Mouse (Mus musculus) hindbrain, embryonic 11.5 days (tissue): ENCODE measurements around the gene Fnbp1. TPM values are rescaled to one million over a fixed set of nuclear protein-coding genes. Genes with fewer than 3 reads are reported as not detected.

ENCODE experiments used
- ATAC-seq: fragments of 200-750 bp; cut with Nextera tagmentation; 2 replicates; pipeline ENCODE4 v1.8.0; 2017; ENCODE audit warnings: mild to moderate bottlenecking, moderate TSS enrichment, moderate library complexity; ENCODE audit not compliant: low FRiP score
- DNase-seq: peaks from one replicate; pipeline ENCODE4 v3.0.0-alpha.2; 2015; ENCODE audit warnings: low spot score
- H3K27ac ChIP-seq: fragments of 300-500 bp; sonication (generic); 2 replicates; pipeline ENCODE4 v1.5.1; 2014; ENCODE audit warnings: mild to moderate bottlenecking, low read depth, low read length
- H3K27me3 ChIP-seq: fragments of 300-500 bp; sonication (generic); 2 replicates; pipeline ENCODE4 v1.6.1; 2014; ENCODE audit warnings: mild to moderate bottlenecking, low read length, moderate library complexity, mixed read lengths; ENCODE audit not compliant: control insufficient read depth, insufficient read depth
- H3K36me3 ChIP-seq: fragments of 300-500 bp; sonication (generic); 2 replicates; pipeline ENCODE4 v1.6.1; 2014; ENCODE audit warnings: mild to moderate bottlenecking, low read length, moderate library complexity, mixed read lengths; ENCODE audit not compliant: control insufficient read depth, insufficient read depth
- H3K4me1 ChIP-seq: fragments of 300-500 bp; sonication (generic); replicated peaks from 2 replicates; pipeline ENCODE4 v1.6.1; 2014; ENCODE audit warnings: low read length, mixed read lengths; ENCODE audit not compliant: control insufficient read depth, insufficient read depth
- H3K4me2 ChIP-seq: fragments of 300-500 bp; sonication (generic); replicated peaks from 2 replicates; pipeline ENCODE4 v1.6.1; 2014; ENCODE audit warnings: mild to moderate bottlenecking, low read depth, low read length
- H3K4me3 ChIP-seq: fragments of 300-500 bp; sonication (generic); 2 replicates; pipeline ENCODE4 v1.5.1; 2014; ENCODE audit warnings: low read depth, low read length
- H3K9ac ChIP-seq: fragments of 300-500 bp; sonication (generic); 2 replicates; pipeline ENCODE4 v1.6.1; 2014; ENCODE audit warnings: low read depth, low read length
- H3K9me3 ChIP-seq: fragments of 300-500 bp; sonication (generic); 2 replicates; pipeline ENCODE4 v1.6.1; 2016; ENCODE audit warnings: low read length; ENCODE audit not compliant: control insufficient read depth
- WGBS: fragments of 180-500 bp; shearing (Covaris S2); extraction: QIAGEN DNeasy Blood & Tissue Kit; methylation state at CpG from one replicate; pipeline ENCODE4 v1.1.7; 2014; 5-methylcytosine and 5-hydroxymethylcytosine counted together
- polyA plus RNA-seq: library from polyadenylated mRNA; unstranded; fragments of >200 nt; fragmentation: Nextera tagmentation; extraction: Ambion mirVana; gene quantifications from 2 replicates; pipeline ENCODE4 v1.2.1, GENCODE M21; 2014

Gene Fnbp1
- polyA plus RNA-seq, 1 experiment from 2014 or later: 14.4 TPM

GRCm38 (mm10) chr2:31056070-31056469 is 85.7 kb downstream of the Fnbp1 start:
- DNase-seq: no peak
- H3K4me1 ChIP-seq: no peaks in the 10 kb centered on the region

GRCm38 (mm10) chr2:31053851-31054340 is 87.9 kb downstream of the Fnbp1 start:
- no peak for DNase-seq
- H3K36me3 ChIP-seq: no peaks in the 10 kb centered on the region; the same call in 1 of the 2 replicates

More at GRCm38 (mm10) chr2:31056070-31056469, 85.7 kb downstream of the Fnbp1 start:
- H3K9me3 ChIP-seq: no peaks in the 10 kb centered on the region
- 92% methylated on average over 3 of the region's 3 CpGs for WGBS
- no peak for ATAC-seq
- no peak overlapping the region for H3K27ac ChIP-seq
- no peaks in the 10 kb centered on the region; the same call in 1 of the 2 replicates for H3K36me3 ChIP-seq
- no peaks in the 10 kb centered on the region for H3K27me3 ChIP-seq
- no peak overlapping the region for H3K9ac ChIP-seq
- no peak overlapping the region for H3K4me3 ChIP-seq
- no peak overlapping the region for H3K4me2 ChIP-seq

GRCm38 (mm10) chr2:31053426-31053825 is 88.4 kb downstream of the Fnbp1 start:
- H3K9me3 ChIP-seq: no peaks in the 10 kb centered on the region
- DNase-seq: no peak
- no peak overlapping the region for H3K4me2 ChIP-seq
- H3K9ac ChIP-seq: no peak overlapping the region
- H3K36me3 ChIP-seq: no peaks in the 10 kb centered on the region; the same call in 1 of the 2 replicates
- no peak for ATAC-seq
- H3K27ac ChIP-seq: no peak overlapping the region
- no peak overlapping the region for H3K4me3 ChIP-seq
- no peaks in the 10 kb centered on the region for H3K4me1 ChIP-seq
- 97% methylated on average over 13 of the region's 13 CpGs for WGBS
- no peaks in the 10 kb centered on the region for H3K27me3 ChIP-seq

More at GRCm38 (mm10) chr2:31053851-31054340, 87.9 kb downstream of the Fnbp1 start:
- Histone ChIP-seq H3K9me3 (no peaks in the 10 kb centered on the region), H3K4me1 (no peaks in the 10 kb centered on the region), H3K27ac (no peak overlapping the region), H3K9ac (no peak overlapping the region), H3K4me3 (no peak overlapping the region), H3K27me3 (no peaks in the 10 kb centered on the region), H3K4me2 (no peak overlapping the region)
- 96% methylated on average over 11 of the region's 11 CpGs for WGBS
- ATAC-seq: no peak

- H3K9me3 ChIP-seq: no peaks in the 10 kb centered on the region
- H3K36me3 ChIP-seq: no peaks in the 10 kb centered on the region; the same call in 1 of the 2 replicates
- ATAC-seq (no peak), DNase-seq (no peak)
- no peak overlapping the region for H3K27ac ChIP-seq
- no peaks in the 10 kb centered on the region for H3K4me1 ChIP-seq
- H3K9ac ChIP-seq: no peak overlapping the region
- no peak overlapping the region for H3K4me3 ChIP-seq
- no peak overlapping the region for H3K4me2 ChIP-seq
- 92% methylated on average over 10 of the region's 10 CpGs for WGBS
- no peaks in the 10 kb centered on the region for H3K27me3 ChIP-seq
Measured at GRCm38 (mm10) chr2:31052441-31052840, 89.4 kb downstream of the Fnbp1 start.

- DNase-seq (no peak), ATAC-seq (no peak)
- WGBS: 94% methylated on average over 6 of the region's 6 CpGs
- Histone ChIP-seq H3K4me3 (no peak overlapping the region), H3K9me3 (no peaks in the 10 kb centered on the region), H3K27me3 (no peaks in the 10 kb centered on the region), H3K36me3 (no peaks in the 10 kb centered on the region), H3K9ac (no peak overlapping the region), H3K4me2 (no peak overlapping the region), H3K4me1 (no peaks in the 10 kb centered on the region), H3K27ac (no peak overlapping the region)
Measured at GRCm38 (mm10) chr2:31048037-31048436, 93.8 kb downstream of the Fnbp1 start.

- WGBS: 96% methylated on average over 1 of the region's 1 CpGs
- DNase-seq: no peak
- Histone ChIP-seq H3K9ac (no peak overlapping the region), H3K4me3 (no peak overlapping the region), H3K36me3 (no peaks in the 10 kb centered on the region), H3K4me2 (no peak overlapping the region), H3K9me3 (no peaks in the 10 kb centered on the region), H3K4me1 (no peaks in the 10 kb centered on the region), H3K27me3 (no peaks in the 10 kb centered on the region), H3K27ac (no peak overlapping the region)
- ATAC-seq: no peak
Measured at GRCm38 (mm10) chr2:31043856-31044255, 98.0 kb downstream of the Fnbp1 start.

GRCm38 (mm10) chr2:31042881-31043280 is 98.9 kb downstream of the Fnbp1 start:
- Histone ChIP-seq H3K4me2 (no peak overlapping the region), H3K27ac (no peak overlapping the region), H3K9me3 (no peaks in the 10 kb centered on the region), H3K9ac (no peak overlapping the region), H3K36me3 (no peaks in the 10 kb centered on the region), H3K27me3 (no peaks in the 10 kb centered on the region), H3K4me3 (no peak overlapping the region), H3K4me1 (no peaks in the 10 kb centered on the region)
- DNase-seq: no peak
- WGBS: 91% methylated on average over 6 of the region's 6 CpGs
- ATAC-seq: no peak

- H3K9ac ChIP-seq: no peak overlapping the region
- H3K4me2 ChIP-seq: no peak overlapping the region
- no peak overlapping the region for H3K27ac ChIP-seq
- ATAC-seq (no peak), DNase-seq (no peak)
- H3K4me3 ChIP-seq: no peak overlapping the region
- no peaks in the 10 kb centered on the region for H3K4me1 ChIP-seq
- no peaks in the 10 kb centered on the region for H3K9me3 ChIP-seq
- 87% methylated on average over 6 of the region's 6 CpGs for WGBS
- H3K36me3 ChIP-seq: no peaks in the 10 kb centered on the region
- H3K27me3 ChIP-seq: no peaks in the 10 kb centered on the region
Measured at GRCm38 (mm10) chr2:31041386-31041785, 100.4 kb downstream of the Fnbp1 start.

- no peak overlapping the region for H3K27ac ChIP-seq
- DNase-seq: no peak
- no peaks in the 10 kb centered on the region for H3K9me3 ChIP-seq
- no peaks in the 10 kb centered on the region for H3K4me1 ChIP-seq
- ATAC-seq: no peak
- H3K9ac ChIP-seq: no peak overlapping the region
- no peak overlapping the region for H3K4me3 ChIP-seq
- H3K27me3 ChIP-seq: no peaks in the 10 kb centered on the region
- no peaks in the 10 kb centered on the region; the same call in 1 of the 2 replicates for H3K36me3 ChIP-seq
- H3K4me2 ChIP-seq: no peak overlapping the region
- 86% methylated on average over 3 of the region's 3 CpGs for WGBS
Measured at GRCm38 (mm10) chr2:31040487-31040886, 101.3 kb downstream of the Fnbp1 start.
